ENCODE assay signal across 17 mouse cellular contexts in the genomic region with DNA sequence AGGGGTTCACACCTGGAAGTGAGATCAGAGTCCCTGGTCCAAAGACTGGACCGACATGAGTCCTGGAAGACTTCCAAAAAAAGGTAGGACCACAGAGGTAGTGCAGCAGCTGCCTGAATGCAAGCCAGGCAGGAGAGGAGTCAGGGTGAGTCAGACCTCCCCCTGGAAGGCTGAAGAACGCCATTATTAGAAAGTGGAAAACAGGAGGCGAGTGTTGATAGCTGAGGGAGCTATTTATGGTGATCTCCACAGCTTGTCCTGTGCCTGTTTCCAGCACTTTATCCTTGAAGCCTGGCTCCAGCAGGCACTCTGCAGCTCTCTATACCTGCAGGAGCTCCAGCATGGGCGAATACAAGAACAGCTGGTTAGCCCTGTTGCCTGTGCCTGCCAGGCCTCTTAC. TPM values are rescaled to one million over a fixed set of nuclear protein-coding genes. Genes with fewer than 3 reads are reported as not detected.
DNase-seq lines count a peak whose midpoint lies in the region; TF ChIP-seq lines count a peak whose summit lies in the region.
"Had no signal": no experiment of that assay in that cellular context is flagged by ENCODE, and none has a peak within 500 bp of the region (broad histone marks: within the 10 kb centered on the region; RNA-seq: fewer than 3 reads in every experiment).

No protein-coding gene starts in this region.

- no peak for TF ChIP-seq CTCF in cerebellum, adult 2 months (IDR thresholded peaks at IDR 0.05; ENCODE audit: borderline replicate concordance, insufficient read depth, low read depth, low read length)

- no peak overlapping the region for H3K27ac ChIP-seq in cerebellum, adult 2 months (ENCODE audit: insufficient read depth, low read length)
- H3K27ac ChIP-seq: hindbrain, embryonic 15.5 days; liver, embryonic 12.5 days; midbrain, embryonic 12.5 days had no signal

- WGBS in cerebellum, adult 2 months, result 67% methylated on average over 4 of the region's 4 CpGs

- H3K27me3 ChIP-seq in cerebellum, adult 2 months (ENCODE audit: control insufficient read depth, insufficient read depth, low read length), result no peaks in the 10 kb centered on the region
- H3K27me3 ChIP-seq: hindbrain, embryonic 15.5 days; liver, embryonic 12.5 days; midbrain, embryonic 12.5 days had no signal

- no peak for TF ChIP-seq POLR2A in cerebellum, adult 2 months (IDR thresholded peaks at IDR 0.05; ENCODE audit: borderline replicate concordance, insufficient read depth, low read length)

- no peak overlapping the region for H3K4me3 ChIP-seq in cerebellum, adult 2 months (replicated peaks; ENCODE audit: insufficient read depth, low read depth, low read length)
- H3K4me3 ChIP-seq: erythroblast, embryonic 14.5 days; hindbrain, embryonic 15.5 days; liver, embryonic 12.5 days; midbrain, embryonic 12.5 days had no signal

- peak; percentile 29 for DNase-seq in adrenal gland, postnatal 14 days
- DNase-seq in adrenal gland, adult 18-20 months (ENCODE audit: low spot score in 2 of 2), result no peak
- DNase-seq in left cerebral cortex, adult 11 months (ENCODE audit: low spot score), result peak; percentile 40
- no peak for DNase-seq in left cerebral cortex, postnatal 4 days
- peak; percentile 61 for DNase-seq in heart, adult 8-10 months (ENCODE audit: low spot score)
- peak; percentile 62 for DNase-seq in heart, postnatal 4 days
- no peak for DNase-seq in cerebellum, adult 2 months
- no peak for DNase-seq in thymus, postnatal 36 days
- DNase-seq: cerebellum, adult 9-11 months; kidney, adult 8-10 months; layer of hippocampus, postnatal 36 days; lung, postnatal 10 days; thymus, adult 18-20 months had no signal

- peaks cover 2% of the 10 kb centered on the region; the same call in 1 of the 2 replicates for H3K4me1 ChIP-seq in cerebellum, adult 2 months (ENCODE audit: control insufficient read depth, insufficient read depth, low read length)

- intact Hi-C loops in left cerebral cortex, postnatal 4 days (cut with DNase I), result no loop called here

RNA-seq across cellular contexts. Expression of a gene that starts 4.0 kb away (rescaled TPM):
- total RNA-seq in adrenal gland, postnatal 14 days (2021), result 353 and 359 TPM in 2 replicates
- total RNA-seq in adrenal gland, adult 18-20 months (2021), result 100 to 1,000 TPM; 116 to 190 TPM
- total RNA-seq in left cerebral cortex, postnatal 4 days (2021), result 10 to 100 TPM; 66.4 to 74.7 TPM
- total RNA-seq in heart, adult 8-10 months (2022), result 1,000 to 10,000 TPM; 2,287 to 2,565 (median 2,388) TPM
- total RNA-seq in heart, postnatal 4 days (2021), result 1,000 to 10,000 TPM; 1,640 to 1,742 TPM
- 77.9 and 84.0 TPM in 2 replicates for polyA plus RNA-seq in cerebellum, adult 2 months (2012; rRNA removed)

Comparison
In these comparisons a context has a peak if more than half of its experiments do, and no peak if none do; other contexts are left out.
1. DNase-seq: peak in adrenal gland, postnatal 14 days (single experiment), left cerebral cortex, adult 11 months (single experiment), heart, adult 8-10 months (single experiment) and heart, postnatal 4 days (single experiment); none in adrenal gland, adult 18-20 months (0 of 2), left cerebral cortex, postnatal 4 days (single experiment), cerebellum, adult 2 months (0 of 2) and thymus, postnatal 36 days (0 of 2).